Mouse (Mus musculus) stomach, embryonic 16.5 days (tissue): ENCODE measurements at regions not wholly inside any gene's neighbourhood (a gene's known extent, or its start where the extent isn't known, plus 50 kb on each side); places are given as distances from the start of the nearest gene placed in this dataset.
A peak's percentile ranks its signal among the peaks of the same experiment; 100 is the strongest.

Experiments used
- ATAC-seq: fragments of 200-750 bp; cut with Nextera tagmentation; 2 replicates; pipeline ENCODE4 v1.8.0; 2017; ENCODE audit warnings: moderate number of reproducible peaks, moderate TSS enrichment; ENCODE audit not compliant: insufficient read depth, low FRiP score
- H3K27ac ChIP-seq: fragments of 300-500 bp; sonication (generic); 2 replicates; pipeline ENCODE4 v1.5.1; 2014; ENCODE audit warnings: low read length
- H3K27me3 ChIP-seq: fragments of 300-500 bp; sonication (generic); 2 replicates; pipeline ENCODE4 v1.6.1; 2014; ENCODE audit warnings: low read length, control low read depth, mixed read lengths; ENCODE audit not compliant: control insufficient read depth, insufficient read depth
- H3K36me3 ChIP-seq: fragments of 300-500 bp; sonication (generic); 2 replicates; pipeline ENCODE4 v1.6.1; 2014; ENCODE audit warnings: low read length; ENCODE audit not compliant: control insufficient read depth, insufficient read depth
- H3K4me1 ChIP-seq: fragments of 300-500 bp; sonication (generic); 2 replicates; pipeline ENCODE4 v1.6.1; 2014; ENCODE audit warnings: low read length, control low read depth, mixed read lengths; ENCODE audit not compliant: control insufficient read depth, insufficient read depth
- H3K4me2 ChIP-seq: fragments of 300-500 bp; sonication (generic); 2 replicates; pipeline ENCODE4 v1.6.1; 2014; ENCODE audit warnings: low read depth, low read length, mixed read lengths
- H3K4me3 ChIP-seq: fragments of 300-500 bp; sonication (generic); replicated peaks from 2 replicates; pipeline ENCODE4 v1.5.1; 2014; ENCODE audit warnings: mild to moderate bottlenecking, low read length
- H3K9ac ChIP-seq: fragments of 300-500 bp; sonication (generic); 2 replicates; pipeline ENCODE4 v1.6.1; 2014; ENCODE audit warnings: low read length
- H3K9me3 ChIP-seq: fragments of 300-500 bp; sonication (generic); replicated peaks from 2 replicates; pipeline ENCODE4 v1.6.1; 2016; ENCODE audit warnings: low read length, control low read depth; ENCODE audit not compliant: control insufficient read depth
- WGBS: fragments of 180-500 bp; shearing (Covaris S2); extraction: QIAGEN DNeasy Blood & Tissue Kit; methylation state at CpG from one replicate; pipeline ENCODE4 v1.1.7; 2014; 5-methylcytosine and 5-hydroxymethylcytosine counted together

DNA sequence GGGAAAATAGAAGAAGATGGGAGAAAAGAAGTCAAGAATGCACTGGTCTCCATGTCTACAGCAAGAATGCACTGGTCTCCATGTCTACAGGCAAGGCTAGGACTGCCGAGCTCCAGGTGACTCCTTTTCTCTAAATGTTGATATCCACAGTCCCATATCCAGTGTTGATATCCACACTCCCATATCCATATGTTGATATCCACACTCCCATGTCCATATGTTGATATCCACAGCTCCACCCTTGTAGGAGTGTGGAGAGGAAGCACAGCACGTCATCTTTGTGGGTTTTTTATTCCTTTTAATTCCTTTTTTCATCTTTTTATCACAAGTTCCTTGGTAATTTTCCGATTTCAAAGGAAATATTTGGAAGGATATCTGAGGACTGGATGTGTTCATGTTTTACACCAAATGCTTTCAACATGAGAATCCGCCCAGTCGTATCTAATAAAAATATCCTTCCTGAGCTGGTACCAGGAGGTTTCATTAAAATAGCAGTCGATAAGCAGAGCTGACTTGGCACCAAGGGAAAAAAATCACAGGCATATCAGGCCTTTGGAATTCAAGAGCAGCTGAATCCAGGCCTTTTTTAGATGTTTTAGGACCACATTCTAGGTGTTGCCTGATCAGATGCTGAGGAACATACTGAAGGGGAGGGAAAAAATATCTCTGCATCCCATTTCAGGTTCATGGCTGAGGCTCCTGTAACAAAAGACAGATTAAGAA is 653.7 kb upstream of the Cdh11 start:
- H3K9ac ChIP-seq: no peak overlapping the region
- ATAC-seq: no peak
- H3K4me3 ChIP-seq: no peak overlapping the region
- H3K4me1 ChIP-seq: no peaks in the 10 kb centered on the region
- no peaks in the 10 kb centered on the region for H3K27me3 ChIP-seq
- no peak overlapping the region for H3K4me2 ChIP-seq
- 86% methylated on average over 6 of the region's 6 CpGs for WGBS
- H3K27ac ChIP-seq: no peak overlapping the region
- H3K36me3 ChIP-seq: no peaks in the 10 kb centered on the region
- no peaks in the 10 kb centered on the region for H3K9me3 ChIP-seq

DNA sequence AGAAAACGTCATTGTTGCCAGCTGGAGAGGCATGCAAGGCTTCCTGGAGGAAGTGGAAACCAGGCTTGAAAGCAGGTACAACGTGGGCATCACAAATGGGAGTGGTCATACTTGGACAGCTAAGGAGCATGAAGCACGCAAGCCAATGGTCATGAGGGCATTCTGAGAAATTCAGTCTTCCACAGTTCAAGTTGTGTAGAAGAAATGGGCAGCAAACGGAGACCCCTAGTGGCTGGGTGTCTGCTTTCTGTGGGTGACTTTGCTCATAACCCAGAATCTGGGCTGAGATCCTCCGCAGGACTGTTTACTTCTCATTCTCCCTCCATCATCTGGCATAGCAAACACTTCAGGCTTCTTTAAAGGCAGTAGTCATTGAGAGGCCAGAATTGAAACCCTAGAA is 655.7 kb upstream of the Cdh11 start:
- Histone ChIP-seq H3K4me2 (no peak overlapping the region), H3K36me3 (no peaks in the 10 kb centered on the region), H3K4me3 (no peak overlapping the region), H3K9ac (no peak overlapping the region), H3K27me3 (no peaks in the 10 kb centered on the region), H3K9me3 (no peaks in the 10 kb centered on the region), H3K27ac (no peak overlapping the region), H3K4me1 (no peaks in the 10 kb centered on the region)
- 59% methylated on average over 5 of the region's 5 CpGs for WGBS
- no peak for ATAC-seq

DNA sequence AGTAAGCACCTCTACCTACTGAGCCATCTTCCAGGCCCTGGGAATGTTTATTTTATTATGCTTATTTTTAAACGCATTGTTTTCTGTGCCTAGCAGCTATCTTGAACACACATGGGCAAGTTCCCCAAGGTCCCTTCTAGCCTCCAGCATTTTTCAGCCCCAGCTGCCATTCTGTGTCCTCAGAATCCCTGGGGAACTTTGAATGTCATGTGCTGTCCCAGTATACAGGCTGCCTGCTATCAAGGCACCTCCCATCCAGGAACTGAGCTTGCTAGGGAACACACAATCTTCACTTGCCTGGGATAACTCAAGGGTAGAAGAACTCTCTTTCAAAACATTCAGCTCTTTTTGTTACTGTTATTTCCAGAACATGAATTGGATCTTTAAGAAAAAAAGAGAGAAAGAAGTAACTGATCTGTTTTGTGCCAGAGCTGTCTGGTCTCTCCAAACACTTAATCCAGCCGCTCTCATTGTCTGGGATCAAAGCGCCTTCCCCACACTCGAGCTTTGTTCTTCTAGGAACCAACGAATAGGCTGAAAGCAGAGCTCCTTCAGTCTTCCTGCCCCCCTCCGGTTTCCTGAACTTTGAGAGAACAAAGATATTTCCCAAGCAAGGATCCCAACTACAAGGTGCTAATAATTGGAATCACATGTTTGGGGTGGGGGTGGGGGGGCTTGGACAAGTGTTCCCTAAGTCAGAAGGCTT is 657.1 kb upstream of the Cdh11 start:
- no peak overlapping the region for H3K9ac ChIP-seq
- H3K9me3 ChIP-seq: no peaks in the 10 kb centered on the region
- H3K4me2 ChIP-seq: no peak overlapping the region
- no peak for ATAC-seq
- no peaks in the 10 kb centered on the region for H3K4me1 ChIP-seq
- H3K4me3 ChIP-seq: no peak overlapping the region
- no peak overlapping the region for H3K27ac ChIP-seq
- H3K36me3 ChIP-seq: no peaks in the 10 kb centered on the region
- 27% methylated on average over 6 of the region's 6 CpGs for WGBS
- no peaks in the 10 kb centered on the region for H3K27me3 ChIP-seq

DNA sequence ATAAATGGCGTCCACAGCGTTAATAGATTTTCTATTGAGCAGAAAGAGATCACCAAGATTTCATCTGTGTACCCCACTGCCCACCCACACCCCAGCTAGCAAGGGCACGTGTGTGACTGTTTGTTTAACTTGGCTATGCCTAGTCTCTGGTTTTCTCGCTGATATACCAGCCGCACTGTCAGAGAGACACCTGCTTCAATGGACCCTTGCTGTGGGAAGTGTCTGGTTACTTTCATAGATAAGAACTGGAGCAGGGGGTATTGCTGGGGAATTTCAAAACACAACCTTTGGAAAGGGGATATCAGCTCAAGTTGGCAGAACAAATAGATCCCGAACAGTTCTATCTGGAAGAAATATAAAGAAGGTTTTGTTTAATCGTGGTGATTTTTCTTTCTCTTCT is 656.8 kb upstream of the Cdh5 start:
- WGBS: 41% methylated on average over 7 of the region's 7 CpGs
- no peak overlapping the region for H3K9ac ChIP-seq
- H3K9me3 ChIP-seq: no peaks in the 10 kb centered on the region
- no peaks in the 10 kb centered on the region for H3K27me3 ChIP-seq
- H3K27ac ChIP-seq: no peak overlapping the region
- no peaks in the 10 kb centered on the region for H3K36me3 ChIP-seq
- no peak overlapping the region for H3K4me3 ChIP-seq
- H3K4me1 ChIP-seq: no peaks in the 10 kb centered on the region
- H3K4me2 ChIP-seq: no peak overlapping the region
- ATAC-seq: no peak

DNA sequence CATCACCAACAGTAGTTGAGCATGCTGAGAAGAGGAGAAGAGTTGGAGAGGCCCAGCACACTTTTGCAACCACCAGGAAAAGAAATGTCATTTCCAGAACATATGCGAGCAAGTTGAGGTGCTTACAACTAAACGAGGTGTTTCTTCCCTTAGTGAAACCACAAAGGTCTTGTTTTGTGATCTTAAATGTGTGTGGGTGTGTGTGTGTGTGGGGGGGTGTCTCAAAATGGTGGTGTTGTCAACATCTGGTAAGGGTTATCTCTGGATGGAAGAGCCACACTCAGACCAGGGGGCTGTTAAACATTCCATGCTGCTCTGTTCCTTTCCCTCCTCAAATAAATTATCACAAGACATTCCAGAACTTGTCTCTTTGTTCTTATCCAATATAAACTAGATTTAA is 656.0 kb upstream of the Cdh5 start:
- no peak for ATAC-seq
- Histone ChIP-seq H3K4me1 (no peaks in the 10 kb centered on the region), H3K9me3 (no peaks in the 10 kb centered on the region), H3K4me3 (no peak overlapping the region), H3K9ac (no peak overlapping the region), H3K36me3 (no peaks in the 10 kb centered on the region), H3K27me3 (no peaks in the 10 kb centered on the region), H3K27ac (no peak overlapping the region), H3K4me2 (no peak overlapping the region)
- 81% methylated on average over 2 of the region's 2 CpGs for WGBS

DNA sequence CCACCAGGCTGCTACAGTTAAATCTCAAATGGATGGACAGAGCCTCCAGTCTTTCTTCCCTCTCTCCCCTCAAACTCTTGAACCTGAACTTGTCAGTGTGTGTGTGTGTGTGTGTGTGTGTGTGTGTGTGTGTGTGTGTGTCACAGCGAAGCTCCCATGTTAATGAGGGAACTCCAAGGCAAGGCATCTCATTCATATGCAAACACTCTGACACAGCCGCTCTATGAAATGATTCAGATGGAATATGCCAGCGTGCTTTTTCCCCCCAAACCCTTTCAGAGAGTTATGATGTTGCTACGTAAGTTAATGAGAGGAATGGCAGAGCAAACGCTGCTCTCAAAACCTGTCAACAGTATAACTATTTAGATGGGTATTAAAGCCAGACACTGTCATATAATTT is 653.5 kb upstream of the Cdh5 start:
- 83% methylated on average over 5 of the region's 5 CpGs for WGBS
- no peak overlapping the region for H3K9ac ChIP-seq
- no peak for ATAC-seq

DNA sequence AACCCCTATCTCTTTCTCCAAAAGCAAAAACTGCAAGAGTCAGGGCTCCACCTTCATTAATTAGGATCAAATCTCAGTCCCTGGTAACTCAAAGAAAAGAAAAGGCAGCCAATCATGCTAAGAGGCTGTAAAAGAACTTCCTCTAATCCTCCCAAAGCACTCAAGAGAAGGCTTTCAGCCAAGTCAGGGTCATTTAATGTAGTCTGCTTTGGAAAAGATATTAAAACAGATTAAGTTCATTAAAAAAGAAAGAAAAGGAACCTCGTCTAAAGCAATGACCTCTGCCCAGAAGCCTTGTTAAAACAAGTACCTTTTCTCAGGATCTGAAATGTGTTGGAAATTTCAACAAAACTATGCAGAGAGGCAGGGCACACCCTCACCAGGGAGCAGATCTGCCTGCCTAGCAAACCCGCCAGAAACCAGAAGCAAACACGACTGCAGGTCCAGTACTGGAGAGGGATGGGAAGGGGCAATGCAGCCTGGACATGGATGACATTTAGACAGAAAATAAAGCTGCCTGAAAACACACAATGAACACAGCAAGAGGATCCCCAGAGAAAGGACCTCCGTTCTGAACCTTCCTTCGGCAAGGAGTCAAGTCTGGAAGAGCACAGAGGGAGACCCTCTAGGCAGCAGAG is 649.9 kb upstream of the Cdh5 start:
- 58% methylated on average over 5 of the region's 5 CpGs for WGBS
- no peak for ATAC-seq
- Histone ChIP-seq H3K9me3 (no peaks in the 10 kb centered on the region), H3K4me3 (no peak overlapping the region), H3K27me3 (no peaks in the 10 kb centered on the region), H3K27ac (peak overlapping the region; percentile 47; the same call in 1 of the 2 replicates), H3K9ac (no peak overlapping the region), H3K36me3 (no peaks in the 10 kb centered on the region), H3K4me1 (peaks cover 5% of the 10 kb centered on the region; the same call in 1 of the 2 replicates), H3K4me2 (no peak overlapping the region)

More for the DNA sequence above, 653.5 kb upstream of the Cdh5 start:
- Histone ChIP-seq H3K27ac (no peak overlapping the region), H3K4me1 (peaks cover 5% of the 10 kb centered on the region; the same call in 1 of the 2 replicates), H3K27me3 (no peaks in the 10 kb centered on the region), H3K9me3 (no peaks in the 10 kb centered on the region), H3K4me3 (no peak overlapping the region), H3K36me3 (no peaks in the 10 kb centered on the region), H3K4me2 (no peak overlapping the region)

DNA sequence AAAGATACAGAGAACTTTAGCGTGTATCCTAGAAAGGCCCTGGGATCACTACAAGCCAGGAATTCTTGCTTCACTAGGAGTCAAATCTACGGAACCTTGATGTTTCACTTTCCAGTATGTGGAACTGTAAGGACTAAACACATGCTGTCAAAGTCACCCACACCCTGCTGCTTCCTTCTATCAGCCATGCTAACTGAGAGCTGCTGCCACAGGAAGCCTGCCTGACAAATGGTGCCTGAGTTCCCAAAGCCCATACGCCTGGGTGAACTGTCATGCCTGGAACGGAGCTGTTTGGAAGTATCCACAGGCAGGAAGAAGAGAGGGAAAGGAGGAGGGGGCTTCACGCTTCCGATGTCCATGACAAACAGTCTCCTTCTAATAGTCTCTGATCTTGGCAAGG is 644.2 kb upstream of the Cdh5 start:
- 0 out of 2 replicates have a peak, but pooled peaks cover 5% of the 10 kb centered on the region for H3K9me3 ChIP-seq
- H3K9ac ChIP-seq: no peak overlapping the region
- no peaks in the 10 kb centered on the region for H3K4me1 ChIP-seq
- 71% methylated on average over 6 of the region's 6 CpGs for WGBS
- H3K36me3 ChIP-seq: no peaks in the 10 kb centered on the region
- H3K27me3 ChIP-seq: no peaks in the 10 kb centered on the region
- ATAC-seq: no peak
- H3K27ac ChIP-seq: no peak overlapping the region
- no peak overlapping the region for H3K4me3 ChIP-seq
- no peak overlapping the region for H3K4me2 ChIP-seq

DNA sequence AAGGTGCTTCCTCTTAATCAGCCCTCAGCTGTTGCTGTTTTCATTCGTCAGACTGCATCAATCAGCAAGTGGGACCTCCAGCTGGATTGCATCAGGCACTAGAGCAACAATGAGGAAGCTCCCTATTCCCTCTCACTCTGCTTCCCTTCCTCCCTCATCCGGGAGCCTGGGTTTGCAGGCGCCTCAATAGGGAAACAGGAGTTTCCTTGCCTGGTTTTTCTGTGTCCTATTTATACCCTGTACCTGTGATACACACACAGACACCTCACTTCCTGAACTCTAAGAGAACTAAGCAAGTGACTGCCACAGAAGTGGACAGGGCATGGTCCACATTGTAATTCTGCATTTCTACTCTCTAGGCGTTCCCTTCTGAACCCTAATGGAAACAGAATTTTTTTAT is 637.9 kb upstream of the Cdh5 start:
- H3K4me1 ChIP-seq: no peaks in the 10 kb centered on the region
- no peak overlapping the region for H3K4me2 ChIP-seq
- H3K27ac ChIP-seq: no peak overlapping the region
- H3K9me3 ChIP-seq: 0 out of 2 replicates have a peak, but pooled peaks cover 5% of the 10 kb centered on the region
- no peak overlapping the region for H3K9ac ChIP-seq
- WGBS: 36% methylated on average over 4 of the region's 4 CpGs
- H3K27me3 ChIP-seq: no peaks in the 10 kb centered on the region
- ATAC-seq: no peak
- H3K4me3 ChIP-seq: no peak overlapping the region
- H3K36me3 ChIP-seq: no peaks in the 10 kb centered on the region
